Mouse (Mus musculus) kidney, adult 2 months (tissue): Measurements from ENCODE around the gene Hoxc5. TPM values are rescaled to one million over a fixed set of nuclear protein-coding genes. Genes with fewer than 3 reads are reported as not detected.

Experiments
- DNase-seq: peaks from one replicate; pipeline ENCODE4 v3.0.0; 2021
- H3K27ac ChIP-seq: fragments of 200-500 bp; 2 replicates; pipeline ENCODE4 v1.5.1; 2012; ENCODE audit warnings: low read depth, low read length, control low read depth, inconsistent platforms; ENCODE audit not compliant: insufficient read depth
- H3K27me3 ChIP-seq: fragments of 200-500 bp; replicated peaks from 2 replicates; pipeline ENCODE4 v1.6.1; 2012; ENCODE audit warnings: mild to moderate bottlenecking, moderate library complexity, low read length, inconsistent platforms; ENCODE audit not compliant: control insufficient read depth, insufficient read depth
- H3K36me3 ChIP-seq: fragments of 200-500 bp; 2 replicates; pipeline ENCODE4 v1.6.1; 2012; ENCODE audit warnings: mild to moderate bottlenecking, moderate library complexity, low read length, inconsistent platforms; ENCODE audit not compliant: control insufficient read depth, insufficient read depth
- H3K4me1 ChIP-seq: fragments of 200-500 bp; 2 replicates; pipeline ENCODE4 v1.6.1; 2011; ENCODE audit warnings: low read length; ENCODE audit not compliant: control insufficient read depth, insufficient read depth
- H3K4me3 ChIP-seq: fragments of 200-500 bp; 2 replicates; pipeline ENCODE4 v1.5.1; 2011; ENCODE audit warnings: mild to moderate bottlenecking, low read depth, low read length, control low read depth; ENCODE audit not compliant: insufficient read depth
- CTCF ChIP-seq: fragments of 200-500 bp; conservative IDR thresholded peaks from 2 replicates; pipeline ENCODE4 v1.5.1; 2011; ENCODE audit warnings: low read depth, mild to moderate bottlenecking, control low read depth, low read length, moderate library complexity, mixed read lengths; ENCODE audit not compliant: insufficient read depth, insufficient read length
- POLR2A ChIP-seq: fragments of 200-500 bp; IDR thresholded peaks from one replicate; pipeline ENCODE4 v1.6.1; 2011; ENCODE audit warnings: low read depth, low read length, control low read depth
- WGBS: fragments of 180-500 bp; shearing (Covaris S2); methylation state at CpG from one replicate; pipeline ENCODE4 v1.1.7; 2018; 5-methylcytosine and 5-hydroxymethylcytosine counted together
- polyA plus RNA-seq: library from polyadenylated mRNA; depleted of rRNA; stranded (reverse); fragments of >200 nt; gene quantifications from 2 replicates; pipeline ENCODE4 v1.2.3, GENCODE M21; 2012

Hoxc5 gene
- polyA plus RNA-seq, 1 experiment, result 4.0 TPM

DNA sequence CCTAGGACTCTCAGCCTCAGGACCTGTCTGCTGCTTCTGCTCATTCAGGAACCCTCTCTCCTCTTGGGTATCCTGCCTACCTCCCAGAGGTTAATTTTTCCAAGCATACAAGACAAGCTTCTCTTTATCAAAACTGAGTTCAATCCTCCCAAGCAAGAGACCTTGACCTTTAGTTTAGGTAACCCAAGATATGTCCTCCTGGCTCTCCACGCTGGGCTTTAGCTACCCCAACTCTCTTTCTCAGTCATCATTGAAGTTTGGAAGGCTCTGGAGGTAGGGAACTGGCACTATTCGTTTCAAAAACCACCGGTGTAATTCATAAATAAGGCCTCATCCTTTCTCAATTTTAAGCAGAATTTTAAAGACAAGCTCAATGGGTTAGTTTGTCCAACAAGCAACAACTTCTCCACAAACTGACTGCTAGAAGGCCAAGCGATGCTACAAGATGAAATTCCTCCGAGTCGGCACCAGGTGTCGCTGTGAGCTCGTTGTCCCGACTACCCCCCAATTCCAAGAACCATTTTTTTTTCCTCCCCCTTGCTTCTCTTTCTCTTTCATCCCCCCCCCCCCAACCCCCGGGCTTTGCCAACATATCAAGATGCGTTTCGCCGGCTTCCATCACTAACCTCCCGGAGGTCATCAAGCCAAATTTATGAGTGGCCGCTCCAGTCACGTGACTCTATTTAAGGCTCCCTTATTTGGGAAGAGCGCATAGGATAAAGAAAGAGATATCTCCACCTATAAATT lies 46.2 kb downstream of the Hoxc5 start:
- Histone ChIP-seq H3K27ac (no peak overlapping the region), H3K27me3 (0 out of 2 replicates have a peak, but pooled peaks cover 2% of the 10 kb centered on the region), H3K4me1 (no peaks in the 10 kb centered on the region), H3K36me3 (no peaks in the 10 kb centered on the region), H3K4me3 (peak overlapping the region; percentile 36)
- TF ChIP-seq CTCF (peak; percentile 85), POLR2A (no peak)
- peak; percentile 67 for DNase-seq
- 7% methylated on average over 17 of the region's 17 CpGs for WGBS

DNA sequence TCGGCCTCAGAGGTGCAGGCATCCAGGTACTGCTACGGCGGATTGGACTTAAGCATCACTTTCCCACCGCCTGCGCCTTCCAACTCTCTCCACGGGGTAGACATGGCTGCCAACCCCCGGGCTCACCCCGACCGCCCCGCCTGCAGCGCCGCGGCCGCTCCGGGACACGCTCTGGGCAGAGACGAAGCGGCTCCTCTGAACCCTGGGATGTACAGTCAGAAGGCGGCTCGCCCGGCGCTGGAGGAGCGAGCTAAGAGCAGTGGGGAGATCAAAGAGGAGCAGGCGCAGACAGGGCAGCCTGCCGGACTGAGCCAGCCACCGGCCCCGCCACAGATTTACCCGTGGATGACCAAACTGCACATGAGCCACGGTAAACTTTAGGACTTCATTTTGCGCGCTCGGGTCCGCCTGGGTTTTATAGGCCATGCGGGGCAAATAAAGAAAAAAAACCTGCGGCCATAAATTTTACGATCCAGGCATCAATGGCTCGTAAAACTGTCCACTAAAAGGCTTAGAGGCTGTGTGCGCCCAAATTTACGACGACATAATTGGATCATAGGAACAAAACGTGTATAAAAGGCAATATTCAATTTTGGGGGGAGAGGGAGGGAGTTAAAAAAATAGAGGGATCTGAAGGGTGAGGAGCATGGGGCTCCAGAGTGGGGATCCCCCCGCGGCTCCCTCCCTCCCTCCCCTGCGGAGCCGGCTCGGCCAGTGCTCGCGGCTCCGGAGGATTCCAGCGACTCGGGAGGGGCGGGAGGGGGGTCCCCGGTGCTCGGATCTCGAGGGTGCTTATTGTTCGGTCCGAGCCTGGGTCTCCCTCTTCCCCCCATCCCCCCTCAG lies 47.1 kb downstream of the Hoxc5 start:
- H3K27ac ChIP-seq, result 0 out of 2 replicates have a peak overlapping the region, but pooled peaks have one; percentile 9
- peak; percentile 60 for DNase-seq
- no peaks in the 10 kb centered on the region for H3K36me3 ChIP-seq
- 2% methylated on average over 57 of the region's 57 CpGs for WGBS
- H3K4me3 ChIP-seq, result peak overlapping the region; percentile 63
- H3K4me1 ChIP-seq, result no peaks in the 10 kb centered on the region
- no peak for TF ChIP-seq POLR2A
- no peak for TF ChIP-seq CTCF
- 0 out of 2 replicates have a peak, but pooled peaks cover 2% of the 10 kb centered on the region for H3K27me3 ChIP-seq

DNA sequence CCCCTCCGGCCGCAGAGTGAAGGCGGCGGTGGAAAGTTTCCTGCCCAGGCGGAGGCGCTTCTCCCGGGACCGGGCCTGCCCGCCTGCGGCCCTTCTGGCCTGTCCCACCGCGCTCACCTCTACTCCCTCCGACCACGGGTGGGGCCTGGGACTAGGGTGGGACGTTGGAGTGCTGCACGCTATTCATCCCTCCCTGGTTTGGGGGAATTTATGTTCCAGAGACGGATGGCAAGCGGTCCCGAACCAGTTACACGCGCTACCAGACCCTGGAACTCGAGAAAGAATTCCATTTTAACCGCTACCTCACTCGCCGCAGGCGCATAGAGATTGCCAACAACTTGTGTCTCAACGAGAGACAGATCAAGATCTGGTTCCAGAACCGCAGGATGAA lies 47.8 kb downstream of the Hoxc5 start:
- Histone ChIP-seq H3K4me3 (peak overlapping the region; percentile 33; the same call in 1 of the 2 replicates), H3K4me1 (no peaks in the 10 kb centered on the region), H3K27ac (no peak overlapping the region), H3K36me3 (no peaks in the 10 kb centered on the region), H3K27me3 (0 out of 2 replicates have a peak, but pooled peaks cover 2% of the 10 kb centered on the region)
- no peak for DNase-seq
- WGBS, result 32% methylated on average over 27 of the region's 28 CpGs
- no peak for TF ChIP-seq POLR2A
- TF ChIP-seq CTCF, result no peak

GRCm38 (mm10) chr15:103015406-103016166 lies 48.3 kb downstream of the Hoxc5 start:
- H3K4me3 ChIP-seq, result no peak overlapping the region
- H3K4me1 ChIP-seq, result no peaks in the 10 kb centered on the region
- WGBS, result 70% methylated on average over 19 of the region's 19 CpGs
- H3K36me3 ChIP-seq, result no peaks in the 10 kb centered on the region
- H3K27ac ChIP-seq, result no peak overlapping the region
- DNase-seq, result no peak
- TF ChIP-seq CTCF (no peak), POLR2A (no peak)
- 0 out of 2 replicates have a peak, but pooled peaks cover 2% of the 10 kb centered on the region for H3K27me3 ChIP-seq

DNA sequence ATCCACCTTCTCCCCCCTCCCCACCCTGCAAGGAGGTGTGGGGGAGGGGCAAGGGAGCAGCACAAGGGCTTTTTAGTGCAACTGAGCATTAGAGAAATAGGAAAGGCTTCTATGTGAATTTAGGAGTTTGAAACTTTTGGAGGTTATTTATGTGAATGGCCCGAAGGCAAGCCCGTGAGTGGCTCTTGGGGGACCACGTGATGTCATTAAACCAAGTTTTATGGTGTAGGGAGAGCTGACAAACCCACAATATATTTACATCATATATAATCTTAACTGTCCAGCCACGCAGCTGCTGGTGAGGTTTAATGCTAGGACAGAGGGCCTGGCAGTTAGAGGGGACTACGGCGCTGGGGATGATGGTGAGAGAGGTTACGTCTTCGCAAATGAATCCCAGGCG lies 51.4 kb downstream of the Hoxc5 start, which contains the start of gene Hoxc4:
Hoxc4 (plus strand) TSS at position 299 of the 400 bp plus-strand sequence.
- Histone ChIP-seq H3K4me1 (no peaks in the 10 kb centered on the region; the same call in 1 of the 2 replicates), H3K27me3 (0 out of 2 replicates have a peak, but pooled peaks cover 2% of the 10 kb centered on the region), H3K4me3 (no peak within 1 kb of the TSS), H3K27ac (no peak within 1 kb of the TSS), H3K36me3 (no peaks in the 10 kb centered on the region)
- no peak for DNase-seq
- 83% methylated on average over 9 of the region's 9 CpGs for WGBS
- TF ChIP-seq CTCF, result no peak
- no peak for TF ChIP-seq POLR2A

DNA sequence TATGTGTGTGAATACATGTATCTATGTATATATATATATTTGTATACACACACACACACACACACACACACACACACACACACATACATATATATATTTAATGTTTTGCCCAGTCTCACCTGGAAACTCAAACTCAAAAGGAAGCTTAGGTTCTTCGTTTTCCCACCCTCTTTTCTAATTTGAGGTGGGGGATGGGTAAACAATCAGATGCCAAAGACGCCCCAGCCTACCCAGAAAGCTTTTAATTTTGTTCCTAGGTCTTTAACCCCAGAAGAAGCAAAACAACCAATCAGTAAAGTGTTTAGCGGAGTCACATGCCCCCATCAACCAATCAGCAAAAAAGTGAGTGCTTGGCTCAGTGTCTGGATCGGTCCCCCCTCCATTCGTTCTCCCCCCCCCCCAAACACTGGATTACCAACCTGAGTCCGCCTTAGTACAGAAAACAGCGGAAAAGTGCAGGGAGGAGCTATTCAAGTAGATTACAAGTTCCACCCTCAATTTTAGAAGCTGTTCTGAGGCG lies 53.7 kb downstream of the Hoxc5 start:
- H3K36me3 ChIP-seq, result no peaks in the 10 kb centered on the region
- DNase-seq, result no peak
- H3K27ac ChIP-seq, result no peak overlapping the region
- TF ChIP-seq CTCF (no peak), POLR2A (no peak)
- WGBS, result 53% methylated on average over 8 of the region's 8 CpGs
- H3K27me3 ChIP-seq, result no peaks in the 10 kb centered on the region
- H3K4me3 ChIP-seq, result no peak overlapping the region
- H3K4me1 ChIP-seq, result no peaks in the 10 kb centered on the region; the same call in 1 of the 2 replicates
